Mouse (Mus musculus) cerebellum, postnatal 10 days (tissue): Measurements from ENCODE around the gene Gm49601.

Experiments used
- DNase-seq, 2 experiments: peaks; one replicate each; pipeline ENCODE4 v3.0.0; 2021; ENCODE audit warnings: mixed read lengths in 2 of 2

The Gm49601 gene

GRCm38 (mm10) chr16:18581623-18582205, 44.5 kb downstream of the Gm49601 start:
- peak; percentile 45 to 46 for DNase-seq

- DNase-seq: no peak
Measured at GRCm38 (mm10) chr16:18581050-18581622, 45.1 kb downstream of the Gm49601 start.

DNA sequence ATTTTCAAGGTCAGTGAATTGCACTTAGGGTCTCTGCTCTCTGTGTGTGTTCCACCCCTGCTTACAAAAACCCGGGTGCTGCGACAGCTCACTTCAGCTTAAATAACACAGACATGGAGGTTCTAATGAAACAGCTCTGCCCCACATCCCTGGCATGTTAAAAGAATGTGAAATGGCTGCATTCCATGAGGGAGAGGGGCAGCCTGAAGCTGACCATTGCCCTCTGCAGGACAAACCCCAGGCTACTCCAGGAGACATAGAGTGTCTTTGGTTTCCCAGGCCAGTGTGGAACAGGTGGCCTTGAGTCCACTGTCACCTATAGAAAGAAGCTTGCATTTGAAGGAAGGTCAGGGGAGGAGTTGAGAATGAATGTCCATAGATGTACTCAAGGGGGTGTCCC, 45.8 kb downstream of the Gm49601 start:
- no peak for DNase-seq

DNA sequence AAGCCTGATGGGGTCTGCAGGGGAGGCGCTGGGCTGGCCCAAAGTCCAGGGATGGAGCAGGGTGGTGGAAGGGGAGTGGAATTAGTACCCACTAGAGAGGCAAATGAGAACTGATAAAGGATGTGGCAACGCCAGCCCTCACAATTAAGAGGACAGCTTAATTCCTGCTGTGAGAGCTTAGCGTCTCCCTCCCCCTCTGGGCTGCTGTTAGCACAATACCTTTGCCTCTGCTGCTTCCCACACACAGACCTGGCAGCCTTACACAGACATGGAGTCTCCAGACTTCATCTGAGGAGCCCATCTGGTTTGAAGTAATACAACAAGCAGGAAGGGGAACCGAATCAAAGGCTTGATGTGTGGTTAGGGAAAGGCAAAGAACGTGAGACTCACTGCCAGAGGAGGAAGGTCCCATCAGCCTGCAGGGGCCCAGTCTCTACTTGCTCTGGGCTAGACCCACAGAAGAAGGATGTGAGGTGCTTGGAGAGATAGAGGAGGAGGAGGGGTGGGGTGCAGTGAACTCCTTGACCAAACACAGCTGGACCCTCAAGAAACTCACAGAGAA, 48.5 kb downstream of the Gm49601 start:
- no peak for DNase-seq

DNA sequence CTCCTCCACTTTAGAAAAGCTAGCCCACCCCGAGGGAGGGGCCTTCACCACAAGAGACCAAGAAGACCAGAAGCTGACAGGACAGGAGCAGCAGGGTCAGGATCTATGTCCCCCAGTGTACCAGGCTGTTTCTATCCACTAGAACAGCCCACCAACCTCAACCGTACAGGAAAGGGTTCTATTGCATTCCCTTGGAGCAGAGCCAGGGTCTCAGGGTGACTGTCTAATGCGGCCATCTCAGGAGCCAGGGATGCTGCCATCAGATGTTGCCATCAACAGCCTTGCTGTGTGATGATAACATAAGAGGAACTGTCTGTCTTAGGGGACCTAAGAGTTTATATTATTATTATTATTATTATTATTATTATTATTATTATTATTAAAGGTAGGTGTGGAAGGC, 49.2 kb downstream of the Gm49601 start:
- peak; percentile 68 to 70 for DNase-seq

- DNase-seq: no peak
Measured at GRCm38 (mm10) chr16:18574196-18574595, 52.0 kb downstream of the Gm49601 start.
